Mouse (Mus musculus) myocyte (in vitro differentiated cells): ENCODE data around the gene Trim11.

Source experiments
- E2F4 ChIP-seq: IDR thresholded peaks from one replicate; pipeline ENCODE4 v1.6.1; 2011; ENCODE audit warnings: mild to moderate bottlenecking, control low read depth, moderate library complexity; ENCODE audit not compliant: insufficient read depth
- MAX ChIP-seq: IDR thresholded peaks from one replicate; pipeline ENCODE4 v1.6.1; 2011; ENCODE audit warnings: low read depth, mild to moderate bottlenecking, control low read depth
- MYOD1 ChIP-seq, 3 experiments: IDR thresholded peaks; one replicate each; pipeline ENCODE4 v1.6.1; 2011; ENCODE audit warnings: control low read depth in 2 of 3, low read depth in 2 of 3, mild to moderate bottlenecking in 2 of 3, moderate library complexity in 1 of 3; ENCODE audit not compliant: insufficient read length in 2 of 3, control insufficient read depth in 1 of 3
- POLR2A ChIP-seq: IDR thresholded peaks from one replicate; pipeline ENCODE4 v1.6.1; 2011; ENCODE audit warnings: low read depth, mild to moderate bottlenecking, control low read depth, moderate library complexity; ENCODE audit not compliant: insufficient read length
- TCF12 ChIP-seq: IDR thresholded peaks from one replicate; pipeline ENCODE4 v1.6.1; 2011; ENCODE audit warnings: mild to moderate bottlenecking, control low read depth; ENCODE audit not compliant: poor library complexity, insufficient read depth, severe bottlenecking

DNA sequence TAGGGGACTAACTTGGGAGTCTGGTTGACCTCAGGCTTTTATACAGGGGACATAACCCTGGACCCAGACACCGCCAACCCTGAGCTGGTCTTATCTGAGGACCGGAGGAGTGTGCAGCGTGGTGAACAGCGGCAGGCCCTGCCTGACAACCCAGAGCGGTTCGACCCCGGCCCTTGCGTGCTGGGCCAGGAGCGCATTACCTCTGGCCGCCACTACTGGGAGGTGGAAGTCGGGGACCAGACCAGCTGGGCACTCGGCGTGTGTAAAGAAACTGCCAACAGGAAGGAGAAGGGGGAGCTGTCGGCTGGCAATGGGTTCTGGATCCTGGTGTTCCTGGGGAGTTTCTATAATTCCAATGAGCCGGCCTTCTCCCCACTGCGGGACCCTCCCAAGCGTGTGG is 12.2 kb downstream of the Trim11 start:
- TF ChIP-seq MYOD1 (IDR thresholded peaks at IDR 0.05; ENCODE audit: control insufficient read depth in 1 of 3, insufficient read length in 2 of 3, low read depth in 2 of 3): no peak
- no peak for TF ChIP-seq MAX
- no peak for TF ChIP-seq POLR2A
- no peak for TF ChIP-seq E2F4
- no peak for TF ChIP-seq TCF12
